Mouse (Mus musculus): ENCODE data around the gene Tmem229a. TPM values are rescaled to one million over a fixed set of nuclear protein-coding genes. Genes with fewer than 3 reads are reported as not detected.

Tmem229a gene
- 0.09 and 0.36 TPM in 2 replicates for polyA plus RNA-seq (2012; rRNA removed)

GRCm38 (mm10) chr6:24955946-24956585, at the start of gene Tmem229a:
Gene Tmem229a (minus strand): TSS chr6:24956297.

Other genes with a start within 250 kb of the Tmem229a start
- not detected in 2 replicates for gene Hyal6, start 223.1 kb downstream of the Tmem229a start, polyA plus RNA-seq (2012; rRNA removed)
- 0.02 TPM in 1 of 2 replicates, not detected in the other for gene Hyal4, start 208.0 kb downstream of the Tmem229a start, polyA plus RNA-seq (2012; rRNA removed)
- not detected in 2 replicates for gene Spam1, start 165.1 kb downstream of the Tmem229a start, polyA plus RNA-seq (2012; rRNA removed)
- gene Hyal5, start 98.3 kb downstream of the Tmem229a start, polyA plus RNA-seq (2012; rRNA removed) = not detected in 2 replicates